8 mouse cellular contexts compared by ENCODE assay signal in the genomic region with DNA sequence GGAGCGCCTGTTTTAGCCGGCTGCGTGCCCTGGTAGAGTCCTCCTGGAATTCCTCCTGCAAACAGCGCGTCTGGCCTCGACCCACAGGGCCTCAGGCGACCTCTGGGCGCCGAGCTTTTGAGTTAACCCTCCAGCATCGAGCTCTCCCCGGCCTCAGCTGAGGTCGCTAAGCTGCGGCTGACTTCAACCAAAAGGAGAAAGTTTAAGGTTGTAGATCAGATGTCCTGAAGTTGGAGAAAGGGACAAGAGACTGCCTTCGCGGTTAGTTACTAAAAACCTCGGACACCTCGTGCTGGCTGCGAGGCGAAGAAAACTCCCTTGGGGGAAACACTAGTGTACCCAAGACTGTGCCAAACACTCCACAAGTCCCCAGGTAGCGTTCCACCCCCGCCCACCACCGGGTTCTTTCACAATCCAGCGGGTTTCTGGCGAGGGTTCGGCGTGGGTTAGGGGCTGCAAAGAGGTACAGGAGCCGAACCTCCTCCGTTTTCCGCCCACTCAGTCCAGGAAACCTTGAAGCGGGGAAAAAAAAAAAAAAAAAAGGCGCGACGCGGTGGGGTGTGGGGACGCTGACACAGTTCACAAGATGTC.
A peak's percentile ranks its signal among the peaks of the same experiment; 100 is the strongest.
DNase-seq lines count a peak whose midpoint lies in the region; ATAC-seq and TF ChIP-seq lines count a peak whose summit lies in the region.

No protein-coding gene starts in this region.

- H3K9ac ChIP-seq in embryonic facial prominence, embryonic 13.5 days, result peak overlapping the region; percentile 61; the same call in 1 of the 2 replicates
- no peak overlapping the region for H3K9ac ChIP-seq in hindbrain, embryonic 15.5 days
- no peak overlapping the region for H3K9ac ChIP-seq in liver, postnatal 0 days (replicated peaks)

- TF ChIP-seq EP300 in liver, postnatal 0 days (IDR thresholded peaks at IDR 0.05; ENCODE audit: low read depth), result no peak

- no peak for TF ChIP-seq CTCF in liver, postnatal 0 days (IDR thresholded peaks at IDR 0.05; ENCODE audit: low read depth)

- ATAC-seq in embryonic facial prominence, embryonic 13.5 days (ENCODE audit: insufficient number of reproducible peaks, insufficient read depth, low FRiP score, low TSS enrichment, low read depth), result no peak
- ATAC-seq in hindbrain, embryonic 15.5 days (ENCODE audit: low FRiP score, low read depth), result no peak
- ATAC-seq in liver, postnatal 0 days, result no peak

- H3K4me3 ChIP-seq in embryonic facial prominence, embryonic 13.5 days, result peak overlapping the region; percentile 43
- no peak overlapping the region for H3K4me3 ChIP-seq in hindbrain, embryonic 15.5 days
- H3K4me3 ChIP-seq in liver, postnatal 0 days (ENCODE audit: low read depth, low read length), result peak overlapping the region; percentile 45

- H3K27ac ChIP-seq in embryonic facial prominence, embryonic 13.5 days, result no peak overlapping the region
- no peak overlapping the region for H3K27ac ChIP-seq in hindbrain, embryonic 15.5 days (replicated peaks)
- H3K27ac ChIP-seq in liver, postnatal 0 days (ENCODE audit: low read depth), result no peak overlapping the region

- peak; percentile 19 to 20 for DNase-seq in lung, adult 18-20 months
- DNase-seq in lung, postnatal 36 days, result no peak
- DNase-seq in liver, postnatal 0 days, result peak; percentile 40
- peak; percentile 57 for DNase-seq in splenic B cell, adult 2 months (ENCODE audit: low read depth, low spot score)
- DNase-seq in layer of hippocampus, postnatal 25 days (ENCODE audit: extremely low spot score in 1 of 2, low spot score in 1 of 2), result no peak
- no peak for DNase-seq in left cerebral cortex, adult 11 months (ENCODE audit: low spot score)

- H3K36me3 ChIP-seq in embryonic facial prominence, embryonic 13.5 days, result no peaks in the 10 kb centered on the region
- H3K36me3 ChIP-seq in hindbrain, embryonic 15.5 days, result no peaks in the 10 kb centered on the region
- H3K36me3 ChIP-seq in liver, postnatal 0 days (replicated peaks; ENCODE audit: insufficient read depth, low read length), result no peaks in the 10 kb centered on the region
- no peaks in the 10 kb centered on the region for H3K36me3 ChIP-seq in splenic B cell, adult 2 months (ENCODE audit: control insufficient read depth, insufficient read depth, low read length, poor library complexity, severe bottlenecking)

- peak overlapping the region; percentile 74 for H3K4me2 ChIP-seq in embryonic facial prominence, embryonic 13.5 days
- peak overlapping the region; percentile 53 for H3K4me2 ChIP-seq in hindbrain, embryonic 15.5 days
- peak overlapping the region; percentile 78 for H3K4me2 ChIP-seq in liver, postnatal 0 days (ENCODE audit: low read depth, low read length)

- H3K27me3 ChIP-seq in embryonic facial prominence, embryonic 13.5 days, result peaks cover 72% of the 10 kb centered on the region
- peaks cover 45% of the 10 kb centered on the region for H3K27me3 ChIP-seq in hindbrain, embryonic 15.5 days
- peaks cover 53% of the 10 kb centered on the region for H3K27me3 ChIP-seq in liver, postnatal 0 days (ENCODE audit: insufficient read depth, low read length)
- no peaks in the 10 kb centered on the region for H3K27me3 ChIP-seq in splenic B cell, adult 2 months (ENCODE audit: control insufficient read depth, insufficient read depth, low read length, poor library complexity, severe bottlenecking)

- no peaks in the 10 kb centered on the region for H3K9me3 ChIP-seq in embryonic facial prominence, embryonic 13.5 days
- H3K9me3 ChIP-seq in hindbrain, embryonic 15.5 days, result no peaks in the 10 kb centered on the region
- H3K9me3 ChIP-seq in liver, postnatal 0 days (ENCODE audit: low read length), result no peaks in the 10 kb centered on the region

- 2% methylated on average over 35 of the region's 35 CpGs for WGBS in embryonic facial prominence, embryonic 13.5 days
- whole genome bisulfite sequencing in hindbrain, embryonic 15.5 days, result 2% methylated on average over 34 of the region's 35 CpGs
- 5% methylated on average over 31 of the region's 35 CpGs for WGBS in liver, postnatal 0 days (ENCODE audit: insufficient replicate concordance)

- peaks cover 45% of the 10 kb centered on the region for H3K4me1 ChIP-seq in embryonic facial prominence, embryonic 13.5 days
- peaks cover 31% of the 10 kb centered on the region for H3K4me1 ChIP-seq in hindbrain, embryonic 15.5 days (replicated peaks)
- peaks cover 36% of the 10 kb centered on the region for H3K4me1 ChIP-seq in liver, postnatal 0 days (ENCODE audit: insufficient read depth)

Comparison
In these comparisons a context has a peak if more than half of its experiments do, and no peak if none do; other contexts are left out.
1. DNase-seq: peak in lung, adult 18-20 months (2 of 2), liver, postnatal 0 days (single experiment) and splenic B cell, adult 2 months (single experiment); none in lung, postnatal 36 days (single experiment), layer of hippocampus, postnatal 25 days (0 of 2) and left cerebral cortex, adult 11 months (single experiment).
2. Peak in every context shown above with its lines, with median percentiles within 50 percentile points of each other: H3K4me2 ChIP-seq.